Mouse (Mus musculus): ENCODE measurements at regions not wholly inside any gene's neighbourhood (a gene's known extent, or its start where the extent isn't known, plus 50 kb on each side); places are given as distances from the start of the nearest gene placed in this dataset.

GRCm38 (mm10) chr13:118895079-118895478 lies 225.5 kb downstream of the Fgf10 start:
- TF ChIP-seq CTCF (IDR thresholded peaks at IDR 0.05; ENCODE audit: extremely low read depth, insufficient read length, insufficient replicate concordance, low read depth, low read length) = no peak
- TF ChIP-seq POLR2A (IDR thresholded peaks at IDR 0.05; ENCODE audit: low read depth, low read length) = no peak

All from small intestine, adult 2 months (tissue).